Mouse (Mus musculus): ENCODE measurements around the gene Il16. TPM values are rescaled to one million over a fixed set of nuclear protein-coding genes. Genes with fewer than 3 reads are reported as not detected.
A peak's percentile ranks its signal among the peaks of the same experiment; 100 is the strongest.

Il16 gene
- polyA plus RNA-seq, 1 experiment, result 15.7 TPM

DNA sequence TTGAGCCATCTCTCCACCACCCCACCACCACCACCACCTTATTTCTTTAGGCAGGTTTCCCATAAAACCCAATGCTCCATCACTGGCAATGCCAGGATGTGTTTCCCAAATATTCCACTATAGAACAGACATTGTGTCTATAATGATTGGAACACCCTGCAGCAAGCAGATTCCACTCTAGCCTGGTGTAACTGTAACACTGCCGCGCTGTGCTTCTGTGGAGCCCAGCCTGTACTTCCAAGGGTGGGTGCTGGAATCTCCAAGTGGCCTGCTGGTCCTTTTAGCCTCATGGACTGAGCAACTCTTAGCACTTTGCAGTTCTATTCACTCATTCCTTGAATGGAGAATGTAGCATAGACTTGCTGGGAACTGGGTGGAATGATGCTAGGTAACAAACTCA lies 138.7 kb downstream of the Il16 start:
- H3K4me1 ChIP-seq (ENCODE audit: control insufficient read depth, insufficient read depth, low read length), result no peaks in the 10 kb centered on the region
- WGBS, result 96% methylated on average over 2 of the region's 2 CpGs
- no peak for DNase-seq
- no peak overlapping the region for H3K4me3 ChIP-seq (replicated peaks; ENCODE audit: extremely low read depth, low read depth, low read length)
- TF ChIP-seq CTCF (IDR thresholded peaks at IDR 0.05; ENCODE audit: insufficient read depth, low read length) (no peak), POLR2A (IDR thresholded peaks at IDR 0.05; ENCODE audit: borderline replicate concordance, extremely low read depth, low read depth, low read length) (no peak)

DNA sequence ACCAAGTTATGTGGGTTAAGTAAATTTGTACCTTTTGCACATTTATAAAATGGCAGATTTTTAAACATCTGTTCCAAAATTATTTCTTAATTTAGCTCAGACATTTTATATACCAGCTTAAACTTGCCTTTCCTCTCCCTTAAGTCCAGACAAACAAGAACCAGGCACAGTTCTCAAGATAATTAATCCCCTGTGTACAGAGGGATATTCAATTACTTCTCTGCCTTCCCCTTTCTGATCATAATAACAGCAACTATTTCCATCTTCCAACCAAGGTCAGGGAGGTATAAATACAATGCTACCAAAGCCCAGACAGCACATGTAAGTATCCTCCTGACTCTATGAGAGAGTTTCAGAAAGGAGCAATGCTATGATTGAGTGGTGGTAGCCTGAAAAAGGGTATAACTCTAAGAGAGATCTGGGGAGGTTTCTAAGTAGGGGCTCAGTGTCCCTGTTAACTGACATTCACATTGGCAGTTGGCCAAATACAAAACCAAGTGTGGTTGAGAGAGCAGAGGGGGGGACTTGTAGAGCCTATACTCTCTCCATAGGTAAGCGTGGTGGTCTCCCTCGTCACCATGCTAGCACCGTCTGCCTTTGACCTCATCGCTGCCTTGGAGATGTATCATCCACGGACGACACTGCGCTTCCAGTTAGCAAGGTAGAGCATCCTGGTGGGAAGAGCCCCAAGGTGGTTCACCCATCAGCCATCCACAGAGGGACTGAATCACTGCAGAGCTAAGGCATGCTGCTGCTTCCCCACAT lies 141.2 kb downstream of the Il16 start:
- no peak for DNase-seq
- Histone ChIP-seq H3K4me1 (ENCODE audit: control insufficient read depth, insufficient read depth, low read length) (no peaks in the 10 kb centered on the region), H3K4me3 (replicated peaks; ENCODE audit: extremely low read depth, low read depth, low read length) (no peak overlapping the region)
- 87% methylated on average over 7 of the region's 7 CpGs for WGBS
- TF ChIP-seq CTCF (IDR thresholded peaks at IDR 0.05; ENCODE audit: insufficient read depth, low read length) (no peak), POLR2A (IDR thresholded peaks at IDR 0.05; ENCODE audit: borderline replicate concordance, extremely low read depth, low read depth, low read length) (no peak)

DNA sequence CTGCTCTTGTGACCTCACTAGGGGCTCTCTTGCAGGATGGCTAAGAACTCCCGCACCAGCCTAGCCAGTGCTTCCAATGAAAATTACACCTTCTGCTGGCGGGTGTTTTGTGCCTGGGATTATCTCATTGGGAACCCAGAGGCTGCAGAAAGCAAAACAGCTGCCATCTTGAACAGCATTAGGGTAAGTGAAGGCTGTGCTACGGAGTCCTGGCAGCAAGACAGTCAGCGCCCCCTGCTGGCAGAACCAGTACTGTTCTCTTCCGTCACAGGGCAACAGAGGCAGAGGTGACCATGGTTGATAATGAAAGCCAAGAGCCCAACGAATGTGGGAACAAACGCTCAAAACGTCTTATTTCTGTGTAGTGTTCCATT lies 145.6 kb downstream of the Il16 start:
- no peak overlapping the region for H3K4me3 ChIP-seq (replicated peaks; ENCODE audit: extremely low read depth, low read depth, low read length)
- no peaks in the 10 kb centered on the region for H3K4me1 ChIP-seq (ENCODE audit: control insufficient read depth, insufficient read depth, low read length)
- WGBS, result 58% methylated on average over 8 of the region's 8 CpGs
- peak; percentile 44 for DNase-seq
- no peak for TF ChIP-seq POLR2A (IDR thresholded peaks at IDR 0.05; ENCODE audit: borderline replicate concordance, extremely low read depth, low read depth, low read length)
- TF ChIP-seq CTCF (IDR thresholded peaks at IDR 0.05; ENCODE audit: insufficient read depth, low read length), result peak; percentile 76

- TF ChIP-seq POLR2A (IDR thresholded peaks at IDR 0.05; ENCODE audit: borderline replicate concordance, extremely low read depth, low read depth, low read length) (no peak), CTCF (IDR thresholded peaks at IDR 0.05; ENCODE audit: insufficient read depth, low read length) (no peak)
- 68% methylated on average over 13 of the region's 13 CpGs for WGBS
- Histone ChIP-seq H3K4me1 (ENCODE audit: control insufficient read depth, insufficient read depth, low read length) (no peaks in the 10 kb centered on the region), H3K4me3 (replicated peaks; ENCODE audit: extremely low read depth, low read depth, low read length) (no peak overlapping the region)
- no peak for DNase-seq
Measured at GRCm38 (mm10) chr7:83598997-83599912, 146.3 kb downstream of the Il16 start.

DNA sequence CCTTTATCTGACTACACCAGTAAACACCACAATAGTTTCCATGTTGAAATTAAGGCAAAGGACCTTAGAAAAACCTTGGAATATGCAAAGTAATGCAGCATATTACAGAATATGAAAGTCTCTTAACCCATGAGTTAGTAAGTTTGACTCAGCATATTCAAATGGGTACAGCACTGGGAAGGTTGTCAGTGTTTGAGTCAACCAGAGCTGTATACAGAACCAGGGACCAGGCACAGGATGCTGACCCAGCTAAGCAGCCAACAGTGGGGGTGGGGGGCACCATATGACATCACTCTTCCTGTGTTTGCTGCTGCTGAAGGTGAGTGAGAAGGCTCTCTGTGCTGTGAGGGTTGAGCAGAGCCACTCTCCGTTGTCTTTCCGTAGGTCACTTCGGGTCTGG lies 148.5 kb downstream of the Il16 start:
- Histone ChIP-seq H3K4me3 (replicated peaks; ENCODE audit: extremely low read depth, low read depth, low read length) (no peak overlapping the region), H3K4me1 (ENCODE audit: control insufficient read depth, insufficient read depth, low read length) (no peaks in the 10 kb centered on the region)
- WGBS, result 85% methylated on average over 3 of the region's 3 CpGs
- TF ChIP-seq POLR2A (IDR thresholded peaks at IDR 0.05; ENCODE audit: borderline replicate concordance, extremely low read depth, low read depth, low read length) (no peak), CTCF (IDR thresholded peaks at IDR 0.05; ENCODE audit: insufficient read depth, low read length) (no peak)
- DNase-seq, result no peak

- Histone ChIP-seq H3K4me1 (ENCODE audit: control insufficient read depth, insufficient read depth, low read length) (no peaks in the 10 kb centered on the region), H3K4me3 (replicated peaks; ENCODE audit: extremely low read depth, low read depth, low read length) (no peak overlapping the region)
- DNase-seq, result no peak
- 91% methylated on average over 3 of the region's 3 CpGs for WGBS
- TF ChIP-seq POLR2A (IDR thresholded peaks at IDR 0.05; ENCODE audit: borderline replicate concordance, extremely low read depth, low read depth, low read length) (no peak), CTCF (IDR thresholded peaks at IDR 0.05; ENCODE audit: insufficient read depth, low read length) (no peak)
Measured at GRCm38 (mm10) chr7:83594056-83594455, 151.5 kb downstream of the Il16 start.

Other genes with a start within 250 kb of the Il16 start
- gene Tmc3, start 160.8 kb downstream of the Il16 start, polyA plus RNA-seq (2012; rRNA removed), result 0.10 and 0.19 TPM in 2 replicates
- 9.0 and 14.3 TPM in 2 replicates for gene Stard5, start 113.8 kb downstream of the Il16 start, polyA plus RNA-seq (2012; rRNA removed)
- 2.3 and 3.3 TPM in 2 replicates for gene Cfap161, start 49.2 kb upstream of the Il16 start, polyA plus RNA-seq (2012; rRNA removed)
- 49.2 and 68.8 TPM in 2 replicates for gene Tlnrd1, start 138.6 kb upstream of the Il16 start, polyA plus RNA-seq (2012; rRNA removed)
- 9.2 and 15.0 TPM in 2 replicates for gene Mesd, start 138.7 kb upstream of the Il16 start, polyA plus RNA-seq (2012; rRNA removed)

Data from lung, adult 2 months (tissue).